Mouse (Mus musculus) olfactory bulb, adult 2 months (tissue): ENCODE data around the gene Tuba4a. TPM values are rescaled to one million over a fixed set of nuclear protein-coding genes. Genes with fewer than 3 reads are reported as not detected.

ENCODE experiments used
- H3K27ac ChIP-seq: fragments of 200-500 bp; 2 replicates; pipeline ENCODE4 v1.5.1; 2012; ENCODE audit warnings: low read depth, low read length; ENCODE audit not compliant: insufficient read depth
- H3K4me1 ChIP-seq: fragments of 200-500 bp; 2 replicates; pipeline ENCODE4 v1.6.1; 2012; ENCODE audit warnings: low read length; ENCODE audit not compliant: control insufficient read depth, insufficient read depth
- H3K4me3 ChIP-seq: fragments of 200-500 bp; 2 replicates; pipeline ENCODE4 v1.5.1; 2012; ENCODE audit warnings: mild to moderate bottlenecking, low read depth, low read length, moderate library complexity; ENCODE audit not compliant: insufficient read depth
- CTCF ChIP-seq: fragments of 200-500 bp; IDR thresholded peaks from 2 replicates; pipeline ENCODE4 v1.5.1; 2012; ENCODE audit warnings: low read depth, mild to moderate bottlenecking, low read length, moderate library complexity; ENCODE audit not compliant: insufficient read depth
- POLR2A ChIP-seq: fragments of 200-500 bp; IDR thresholded peaks from 2 replicates; pipeline ENCODE4 v1.6.1; 2012; ENCODE audit warnings: mild to moderate bottlenecking, low read depth, low read length, moderate library complexity; ENCODE audit not compliant: insufficient read depth
- WGBS: fragments of 180-500 bp; shearing (Covaris S2); methylation state at CpG from one replicate; pipeline ENCODE4 v1.1.7; 2018; 5-methylcytosine and 5-hydroxymethylcytosine counted together
- polyA plus RNA-seq: library from polyadenylated mRNA; stranded (reverse); fragments of >200 nt; gene quantifications from 2 replicates; pipeline ENCODE4 v1.2.4, GENCODE M21; 2012; ENCODE audit warnings: low replicate concordance; ENCODE audit not compliant: missing spikeins, insufficient read depth, insufficient read length

Tuba4a gene
- polyA plus RNA-seq, 1 experiment, result not detected

GRCm38 (mm10) chr1:75215785-75216184 lies 3.9 kb downstream of the Tuba4a start:
- Histone ChIP-seq H3K4me3 (no peak overlapping the region), H3K27ac (no peak overlapping the region), H3K4me1 (peaks cover 43% of the 10 kb centered on the region)
- no peak for TF ChIP-seq CTCF
- no peak for TF ChIP-seq POLR2A
- 84% methylated on average over 9 of the region's 9 CpGs for WGBS

- H3K4me1 ChIP-seq, result peaks cover 44% of the 10 kb centered on the region
- H3K27ac ChIP-seq, result no peak overlapping the region
- TF ChIP-seq CTCF (no peak), POLR2A (no peak)
- WGBS, result 25% methylated on average over 5 of the region's 5 CpGs
- no peak overlapping the region for H3K4me3 ChIP-seq
These were observed 4.8 kb downstream of the Tuba4a start for GRCm38 (mm10) chr1:75214886-75215285.

GRCm38 (mm10) chr1:75214442-75214841 lies 5.2 kb downstream of the Tuba4a start:
- Histone ChIP-seq H3K4me3 (no peak overlapping the region), H3K4me1 (peaks cover 39% of the 10 kb centered on the region), H3K27ac (no peak overlapping the region)
- TF ChIP-seq CTCF, result no peak
- TF ChIP-seq POLR2A, result no peak
- WGBS, result 49% methylated on average over 2 of the region's 2 CpGs

GRCm38 (mm10) chr1:75213096-75213495 lies 6.6 kb downstream of the Tuba4a start:
- WGBS, result 88% methylated on average over 7 of the region's 7 CpGs
- no peak overlapping the region for H3K27ac ChIP-seq
- TF ChIP-seq CTCF (no peak), POLR2A (no peak)

GRCm38 (mm10) chr1:75212542-75212941 lies 7.1 kb downstream of the Tuba4a start:
- H3K27ac ChIP-seq, result no peak overlapping the region
- peaks cover 40% of the 10 kb centered on the region for H3K4me1 ChIP-seq
- no peak overlapping the region for H3K4me3 ChIP-seq
- no peak for TF ChIP-seq CTCF
- no peak for TF ChIP-seq POLR2A
- WGBS, result 91% methylated on average over 4 of the region's 4 CpGs

More at GRCm38 (mm10) chr1:75213096-75213495, 6.6 kb downstream of the Tuba4a start:
- Histone ChIP-seq H3K4me1 (peaks cover 43% of the 10 kb centered on the region), H3K4me3 (no peak overlapping the region)

- WGBS, result 12% methylated on average over 17 of the region's 17 CpGs
- no peak overlapping the region for H3K27ac ChIP-seq
- peaks cover 34% of the 10 kb centered on the region for H3K4me1 ChIP-seq
- H3K4me3 ChIP-seq, result peak overlapping the region; percentile 98
- TF ChIP-seq POLR2A (no peak), CTCF (no peak)
These were observed 8.4 kb downstream of the Tuba4a start for GRCm38 (mm10) chr1:75211141-75211708.

GRCm38 (mm10) chr1:75210136-75211087 lies 9.3 kb downstream of the Tuba4a start, which contains the start of the genes Glb1l and Stk16:
Gene Glb1l (minus strand): TSS chr1:75210813.
Gene Stk16 (plus strand): TSS chr1:75210838.
- H3K4me1 ChIP-seq, result peaks cover 28% of the 10 kb centered on the region
- H3K4me3 ChIP-seq, result peak within 1 kb of the TSS; percentile 98
- 4% methylated on average over 42 of the region's 42 CpGs for WGBS
- TF ChIP-seq POLR2A (peak; percentile 50), CTCF (no peak)
- H3K27ac ChIP-seq, result peak within 1 kb of the TSS; percentile 50; the same call in 1 of the 2 replicates

GRCm38 (mm10) chr1:75208967-75209678 lies 10.5 kb downstream of the Tuba4a start:
- no peak for TF ChIP-seq CTCF
- TF ChIP-seq POLR2A, result no peak
- 11% methylated on average over 34 of the region's 34 CpGs for WGBS
- Histone ChIP-seq H3K27ac (no peak overlapping the region), H3K4me1 (peaks cover 23% of the 10 kb centered on the region), H3K4me3 (peak overlapping the region; percentile 30)

GRCm38 (mm10) chr1:75201236-75201635 lies 18.4 kb downstream of the Tuba4a start:
- no peak overlapping the region for H3K4me3 ChIP-seq
- no peak for TF ChIP-seq POLR2A
- no peak for TF ChIP-seq CTCF
- H3K27ac ChIP-seq, result no peak overlapping the region
- H3K4me1 ChIP-seq, result no peaks in the 10 kb centered on the region
- 91% methylated on average over 1 of the region's 1 CpGs for WGBS
